Mouse (Mus musculus) MEL (cell line): ENCODE measurements around the gene Runx1.

Experiments
- POLR2A ChIP-seq, 2 experiments: IDR thresholded peaks; 2 replicates each; pipeline ENCODE4 v1.6.1; 2011 to 2012; ENCODE audit warnings: low read length in 2 of 2, mild to moderate bottlenecking in 2 of 2, control low read depth in 1 of 2, improper control_type of control experiment in 1 of 2, low read depth in 1 of 2, moderate library complexity in 1 of 2; ENCODE audit not compliant: control insufficient read depth in 1 of 2, insufficient read depth in 1 of 2, poor library complexity in 1 of 2
- USF1 ChIP-seq: IDR thresholded peaks from 2 replicates; pipeline ENCODE4 v1.6.1; 2014; ENCODE audit warnings: low read depth, mild to moderate bottlenecking, inconsistent platforms, low read length, improper control_type of control experiment, moderate library complexity

DNA sequence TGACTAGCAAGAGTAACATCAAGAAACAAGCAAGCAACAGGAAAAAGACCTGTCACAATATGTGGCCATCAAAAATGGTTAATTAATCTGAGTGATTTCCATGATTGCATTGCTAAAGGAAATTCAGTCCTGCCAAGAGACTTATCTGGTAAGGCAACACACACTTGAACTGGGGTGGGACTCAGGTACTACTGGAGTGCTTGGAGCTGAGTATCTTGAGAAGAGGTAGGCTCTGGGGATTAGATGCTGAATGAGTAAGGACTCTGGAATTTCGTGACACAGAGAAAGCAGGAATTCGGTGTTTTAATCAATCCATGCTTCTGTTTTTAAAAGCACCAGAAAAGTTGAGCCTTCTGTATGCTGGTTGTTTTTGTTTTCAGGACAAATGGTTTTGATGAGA is 209.1 kb downstream of the Runx1 start:
- TF ChIP-seq POLR2A (IDR thresholded peaks at IDR 0.05; ENCODE audit: control insufficient read depth in 1 of 2, insufficient read depth in 1 of 2, low read depth in 1 of 2, low read length in 2 of 2, poor library complexity in 1 of 2) (no peak), USF1 (no peak)
